Mouse (Mus musculus) adrenal gland, postnatal 25 days (tissue): ENCODE measurements at regions not wholly inside any gene's neighbourhood (a gene's known extent, or its start where the extent isn't known, plus 50 kb on each side); places are given as distances from the start of the nearest gene placed in this dataset.

Experiments
- DNase-seq: peaks from one replicate; pipeline ENCODE4 v3.0.0; 2021; ENCODE audit warnings: mixed read lengths

GRCm38 (mm10) chr8:117894861-117895260, 93.1 kb upstream of the Mphosph6 start:
- DNase-seq = no peak

GRCm38 (mm10) chr8:117890211-117890610, 88.5 kb upstream of the Mphosph6 start:
- DNase-seq = no peak

- DNase-seq = no peak
These were observed 79.8 kb upstream of the Mphosph6 start for GRCm38 (mm10) chr8:117881414-117881973.

- DNase-seq = no peak
These were observed 78.7 kb upstream of the Mphosph6 start for GRCm38 (mm10) chr8:117880279-117880975.

GRCm38 (mm10) chr8:117873611-117874010, 71.9 kb upstream of the Mphosph6 start:
- no peak for DNase-seq

GRCm38 (mm10) chr8:117867138-117867537, 65.4 kb upstream of the Mphosph6 start:
- no peak for DNase-seq

- DNase-seq = no peak
These were observed 63.3 kb upstream of the Mphosph6 start for GRCm38 (mm10) chr8:117865014-117865413.

- peak; percentile 72 for DNase-seq
These were observed 62.1 kb upstream of the Mphosph6 start for GRCm38 (mm10) chr8:117863837-117864236.

GRCm38 (mm10) chr8:117862318-117862717, 60.6 kb upstream of the Mphosph6 start:
- no peak for DNase-seq

- no peak for DNase-seq
These were observed 58.0 kb upstream of the Mphosph6 start for GRCm38 (mm10) chr8:117859734-117860133.

GRCm38 (mm10) chr8:117859095-117859494, 57.4 kb upstream of the Mphosph6 start:
- DNase-seq = no peak

GRCm38 (mm10) chr8:117856121-117856520, 54.4 kb upstream of the Mphosph6 start:
- no peak for DNase-seq

GRCm38 (mm10) chr8:117854942-117855491, 53.3 kb upstream of the Mphosph6 start:
- no peak for DNase-seq

GRCm38 (mm10) chr8:117854301-117854700, 52.6 kb upstream of the Mphosph6 start:
- no peak for DNase-seq

- no peak for DNase-seq
These were observed 51.7 kb upstream of the Mphosph6 start for GRCm38 (mm10) chr8:117853408-117853807.

GRCm38 (mm10) chr8:117852521-117852920, 50.8 kb upstream of the Mphosph6 start:
- no peak for DNase-seq
